Mouse (Mus musculus) MEL (cell line): ENCODE measurements around the gene Ptprn2. TPM values are rescaled to one million over a fixed set of nuclear protein-coding genes. Genes with fewer than 3 reads are reported as not detected.

Experiments used
- DNase-seq: peaks from one replicate; pipeline ENCODE4 v3.0.0; 2011; ENCODE audit warnings: low read depth, low spot score
- H3K27ac ChIP-seq: 2 replicates; pipeline ENCODE4 v1.5.1; 2012; ENCODE audit warnings: low read depth, mild to moderate bottlenecking, control low read depth, low read length, moderate library complexity; ENCODE audit not compliant: control insufficient read depth
- H3K27me3 ChIP-seq, 2 experiments: fragments of 150-350 bp in 1 of 2; sonication (generic) in 1 of 2; 2 replicates each; pipeline ENCODE4 v1.6.1; 2012; ENCODE audit warnings: low read length in 2 of 2, mild to moderate bottlenecking in 2 of 2, improper control_type of control experiment in 1 of 2, moderate library complexity in 1 of 2; ENCODE audit not compliant: insufficient read depth in 2 of 2, control insufficient read depth in 1 of 2
- H3K36me3 ChIP-seq, 2 experiments: 2 replicates each; pipeline ENCODE4 v1.6.1; 2012 to 2014; ENCODE audit warnings: low read length in 2 of 2, improper control_type of control experiment in 1 of 2, inconsistent platforms in 1 of 2, mild to moderate bottlenecking in 1 of 2; ENCODE audit not compliant: insufficient read depth in 2 of 2, control insufficient read depth in 1 of 2
- H3K4me1 ChIP-seq, 2 experiments: fragments of 150-350 bp in 1 of 2; sonication (generic) in 1 of 2; 2 replicates each; pipeline ENCODE4 v1.6.1; 2012; ENCODE audit warnings: low read length in 2 of 2, improper control_type of control experiment in 1 of 2, mild to moderate bottlenecking in 1 of 2; ENCODE audit not compliant: insufficient read depth in 2 of 2, control insufficient read depth in 1 of 2
- H3K4me3 ChIP-seq, 2 experiments: fragments of 150-350 bp in 1 of 2; sonication (generic) in 1 of 2; 2 replicates each; pipeline ENCODE4 v1.5.1; 2012; ENCODE audit warnings: low read depth in 2 of 2, low read length in 2 of 2, mild to moderate bottlenecking in 2 of 2, moderate library complexity in 2 of 2, control low read depth in 1 of 2, improper control_type of control experiment in 1 of 2; ENCODE audit not compliant: control insufficient read depth in 1 of 2, insufficient read depth in 1 of 2
- H3K79me2 ChIP-seq: 2 replicates; pipeline ENCODE4 v1.6.1; 2012; ENCODE audit warnings: mild to moderate bottlenecking, low read length, moderate library complexity; ENCODE audit not compliant: control insufficient read depth, poor library complexity, insufficient read depth
- H3K9ac ChIP-seq: 2 replicates; pipeline ENCODE4 v1.6.1; 2012; ENCODE audit warnings: low read depth, mild to moderate bottlenecking, control low read depth, low read length, moderate library complexity; ENCODE audit not compliant: control insufficient read depth, poor library complexity, severe bottlenecking
- H3K9me3 ChIP-seq: fragments of 150-350 bp; sonication (generic); replicated peaks from 2 replicates; pipeline ENCODE4 v1.6.1; 2012; ENCODE audit warnings: mild to moderate bottlenecking, low read length, improper control_type of control experiment, moderate library complexity; ENCODE audit not compliant: insufficient read depth
- CTCF ChIP-seq, 3 experiments: IDR thresholded peaks in 2 of 3; conservative IDR thresholded peaks in 1 of 3; 2 replicates each; pipeline ENCODE4 v1.5.1; 2011 to 2012; ENCODE audit warnings: low read length in 3 of 3, low read depth in 2 of 3, mild to moderate bottlenecking in 2 of 3, improper control_type of control experiment in 1 of 3, inconsistent platforms in 1 of 3, mixed read lengths in 1 of 3, moderate library complexity in 1 of 3; ENCODE audit not compliant: control insufficient read depth in 1 of 3, insufficient read depth in 1 of 3, poor library complexity in 1 of 3, severe bottlenecking in 1 of 3
- E2F4 ChIP-seq: IDR thresholded peaks from 2 replicates; pipeline ENCODE4 v1.6.1; 2011; ENCODE audit warnings: low read depth, low read length, improper control_type of control experiment, borderline replicate concordance
- EP300 ChIP-seq, 2 experiments: IDR thresholded peaks; 2 replicates each; pipeline ENCODE4 v1.6.1; 2011; ENCODE audit warnings: improper control_type of control experiment in 2 of 2, low read length in 2 of 2, low read depth in 1 of 2, mild to moderate bottlenecking in 1 of 2
- ETS1 ChIP-seq: IDR thresholded peaks from 2 replicates; pipeline ENCODE4 v1.6.1; 2012; ENCODE audit warnings: low read depth, mild to moderate bottlenecking, inconsistent platforms, low read length, improper control_type of control experiment, moderate library complexity
- GABPA ChIP-seq: IDR thresholded peaks from 2 replicates; pipeline ENCODE4 v1.6.1; 2012; ENCODE audit warnings: low read depth, mild to moderate bottlenecking, inconsistent platforms, low read length, improper control_type of control experiment, moderate library complexity
- HCFC1 ChIP-seq: IDR thresholded peaks from 2 replicates; pipeline ENCODE4 v1.6.1; 2012; ENCODE audit warnings: low read depth, mild to moderate bottlenecking, inconsistent platforms, low read length, improper control_type of control experiment, moderate library complexity
- KAT2A ChIP-seq: conservative IDR thresholded peaks from 2 replicates; pipeline ENCODE4 v1.6.1; 2012; ENCODE audit warnings: low read depth, low read length, improper control_type of control experiment, inconsistent platforms
- MAFK ChIP-seq: IDR thresholded peaks from 2 replicates; pipeline ENCODE4 v1.6.1; 2011; ENCODE audit warnings: low read depth, mild to moderate bottlenecking, low read length, improper control_type of control experiment, borderline replicate concordance
- MAX ChIP-seq: IDR thresholded peaks from 2 replicates; pipeline ENCODE4 v1.6.1; 2011; ENCODE audit warnings: low read length, improper control_type of control experiment
- MAZ ChIP-seq: IDR thresholded peaks from 2 replicates; pipeline ENCODE4 v1.6.1; 2012; ENCODE audit warnings: low read depth, mild to moderate bottlenecking, inconsistent platforms, low read length, improper control_type of control experiment
- MEF2A ChIP-seq: IDR thresholded peaks from 2 replicates; pipeline ENCODE4 v1.6.1; 2014; ENCODE audit warnings: low read depth, mild to moderate bottlenecking, inconsistent platforms, low read length, improper control_type of control experiment; ENCODE audit not compliant: poor library complexity, insufficient replicate concordance, severe bottlenecking; ENCODE audit errors: extremely low read depth
- MYB ChIP-seq: IDR thresholded peaks from 2 replicates; pipeline ENCODE4 v1.6.1; 2011; ENCODE audit warnings: mild to moderate bottlenecking, low read depth, low read length, improper control_type of control experiment
- NELFE ChIP-seq: IDR thresholded peaks from 2 replicates; pipeline ENCODE4 v1.6.1; 2011; ENCODE audit warnings: low read depth, low read length, improper control_type of control experiment
- POLR2AphosphoS2 ChIP-seq: IDR thresholded peaks from 2 replicates; pipeline ENCODE4 v1.6.1; 2011; ENCODE audit warnings: low read length, improper control_type of control experiment
- POLR2AphosphoS5 ChIP-seq: IDR thresholded peaks from 2 replicates; pipeline ENCODE4 v1.6.1; 2012; ENCODE audit warnings: low read depth, borderline replicate concordance, mild to moderate bottlenecking, inconsistent platforms, low read length, moderate library complexity, mixed read lengths
- RAD21 ChIP-seq: IDR thresholded peaks from 2 replicates; pipeline ENCODE4 v1.6.1; 2011; ENCODE audit warnings: mild to moderate bottlenecking, low read depth, low read length, improper control_type of control experiment
- SMC3 ChIP-seq: IDR thresholded peaks from 2 replicates; pipeline ENCODE4 v1.6.1; 2011; ENCODE audit warnings: low read depth, low read length, improper control_type of control experiment
- UBTF ChIP-seq: IDR thresholded peaks from 2 replicates; pipeline ENCODE4 v1.6.1; 2012; ENCODE audit warnings: low read depth, mild to moderate bottlenecking, inconsistent platforms, low read length, improper control_type of control experiment, moderate library complexity, borderline replicate concordance; ENCODE audit not compliant: insufficient read depth
- ZKSCAN1 ChIP-seq: IDR thresholded peaks from 2 replicates; pipeline ENCODE4 v1.6.1; 2012; ENCODE audit warnings: low read depth, mild to moderate bottlenecking, inconsistent platforms, low read length, improper control_type of control experiment, moderate library complexity
- polyA plus RNA-seq, 2 experiments: library from polyadenylated mRNA; stranded (reverse) in 1 of 2; unstranded in 1 of 2; fragments of >175 nt in 1 of 2; fragments of >200 nt in 1 of 2; gene quantifications; 2 replicates each; pipeline versions ENCODE4 v1.2.1 to v1.2.4; 2012; ENCODE audit warnings: low replicate concordance in 2 of 2, low read depth in 1 of 2; ENCODE audit not compliant: insufficient read length in 2 of 2, insufficient read depth in 1 of 2, missing spikeins in 1 of 2
- total RNA-seq: library from RNA; depleted of rRNA; stranded (reverse); fragments of 300-350 nt; gene quantifications from 2 replicates; pipeline ENCODE4 v1.2.3, GENCODE M21; 2012

Ptprn2 gene
- total and polyA plus RNA-seq, 3 experiments, result not detected

DNA sequence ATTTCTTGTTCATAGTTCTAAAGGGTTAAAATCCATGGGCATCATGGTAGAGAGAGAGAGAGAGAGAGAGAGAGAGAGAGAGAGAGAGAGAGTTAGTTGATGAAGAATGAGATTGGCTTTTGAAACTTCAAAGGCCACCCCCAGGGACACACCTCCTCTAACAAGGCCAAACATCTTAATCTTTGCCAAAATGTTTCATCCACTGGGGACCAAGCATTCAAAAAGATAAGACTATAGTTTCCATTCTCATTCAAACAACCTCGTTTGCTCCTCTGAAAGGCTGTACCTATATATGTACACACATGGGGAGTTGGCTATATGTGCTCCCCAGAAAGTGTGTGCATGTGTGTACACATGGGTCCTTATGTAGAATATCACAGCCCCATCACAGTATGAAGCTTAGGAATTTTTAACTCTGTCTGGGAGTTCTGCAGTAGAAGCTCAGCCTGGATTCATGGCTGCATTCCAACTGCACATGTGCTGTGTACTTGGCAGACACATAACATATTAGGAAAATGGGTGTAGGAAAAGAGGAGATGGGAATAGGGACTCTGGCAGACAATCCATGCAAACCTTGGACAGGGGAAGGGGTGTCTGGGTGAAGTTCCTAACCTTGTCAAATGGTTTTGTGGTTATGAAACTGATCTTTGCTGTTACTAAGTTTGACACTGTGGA, 600.3 kb downstream of the Ptprn2 start:
- H3K9ac ChIP-seq, result no peak overlapping the region
- TF ChIP-seq ETS1 (no peak), MAZ (no peak), CTCF (IDR thresholded peaks at IDR 0.05 in 2 of 3, conservative IDR thresholded peaks at IDR 0.05 in 1 of 3; ENCODE audit: control insufficient read depth in 1 of 3, insufficient read depth in 1 of 3, low read depth in 2 of 3, low read length in 3 of 3, poor library complexity in 1 of 3, severe bottlenecking in 1 of 3) (no peak), MYB (no peak), EP300 (IDR thresholded peaks at IDR 0.05; ENCODE audit: low read depth in 1 of 2, low read length in 2 of 2) (no peak), MAFK (no peak), RAD21 (no peak), UBTF (no peak), POLR2AphosphoS2 (no peak), E2F4 (no peak), GABPA (no peak), ZKSCAN1 (no peak), SMC3 (no peak), HCFC1 (no peak), NELFE (no peak), MAX (no peak), MEF2A (no peak), KAT2A (no peak)

GRCm38 (mm10) chr12:117092345-117093107, 607.0 kb downstream of the Ptprn2 start:
- Histone ChIP-seq H3K4me1 (no peaks in the 10 kb centered on the region), H3K9ac (no peak overlapping the region), H3K27ac (no peak overlapping the region), H3K27me3 (no peaks in the 10 kb centered on the region), H3K9me3 (no peaks in the 10 kb centered on the region; the same call in 1 of the 2 replicates), H3K4me3 (no peak overlapping the region), H3K36me3 (no peaks in the 10 kb centered on the region), H3K79me2 (no peaks in the 10 kb centered on the region)
- peak; percentile 94; the same call in 1 of the 2 replicates for TF ChIP-seq POLR2AphosphoS5
- no peak for TF ChIP-seq RAD21
- DNase-seq, result no peak

More for the DNA sequence above, 600.3 kb downstream of the Ptprn2 start:
- Histone ChIP-seq H3K9me3 (no peaks in the 10 kb centered on the region), H3K36me3 (no peaks in the 10 kb centered on the region), H3K27me3 (no peaks in the 10 kb centered on the region), H3K27ac (no peak overlapping the region), H3K4me3 (no peak overlapping the region), H3K4me1 (no peaks in the 10 kb centered on the region), H3K79me2 (no peaks in the 10 kb centered on the region)
- DNase-seq, result no peak
